Mouse (Mus musculus) ES-E14 (cell line): ENCODE results near the gene Pus7l. TPM values are rescaled to one million over a fixed set of nuclear protein-coding genes. Genes with fewer than 3 reads are reported as not detected.
A peak's percentile ranks its signal among the peaks of the same experiment; 100 is the strongest.

Source experiments
- DNase-seq: peaks from one replicate; pipeline ENCODE4 v3.0.0-alpha.2; 2013; ENCODE audit warnings: low read depth, low spot score
- H3K27ac ChIP-seq: 2 replicates; pipeline ENCODE4 v1.5.1; 2012; ENCODE audit warnings: low read depth, mild to moderate bottlenecking, low read length, moderate library complexity, mixed read lengths; ENCODE audit not compliant: poor library complexity, insufficient read depth, severe bottlenecking
- H3K36me3 ChIP-seq: 2 replicates; pipeline ENCODE4 v1.6.1; 2012; ENCODE audit warnings: mild to moderate bottlenecking, low read length, moderate library complexity, mixed read lengths; ENCODE audit not compliant: control insufficient read depth, poor library complexity, insufficient read depth, severe bottlenecking
- H3K4me1 ChIP-seq, 2 experiments: fragments of 150-350 bp in 1 of 2; sonication (generic) in 1 of 2; 2 replicates each; pipeline ENCODE4 v1.6.1; 2012; ENCODE audit warnings: low read length in 2 of 2, mild to moderate bottlenecking in 1 of 2, mixed read lengths in 1 of 2; ENCODE audit not compliant: control insufficient read depth in 2 of 2, insufficient read depth in 2 of 2, poor library complexity in 1 of 2
- H3K4me3 ChIP-seq, 2 experiments: fragments of 150-350 bp in 1 of 2; sonication (generic) in 1 of 2; 2 replicates each; pipeline ENCODE4 v1.5.1; 2012; ENCODE audit warnings: low read length in 2 of 2, low read depth in 1 of 2, mild to moderate bottlenecking in 1 of 2, mixed read lengths in 1 of 2; ENCODE audit not compliant: insufficient read depth in 1 of 2, poor library complexity in 1 of 2, severe bottlenecking in 1 of 2
- H3K9ac ChIP-seq: 2 replicates; pipeline ENCODE4 v1.6.1; 2012; ENCODE audit warnings: low read depth, mild to moderate bottlenecking, low read length, mixed read lengths; ENCODE audit not compliant: poor library complexity, insufficient read depth, severe bottlenecking
- H3K9me3 ChIP-seq: fragments of 150-350 bp; sonication (generic); 2 replicates; pipeline ENCODE4 v1.6.1; 2012; ENCODE audit warnings: low read depth, mild to moderate bottlenecking, low read length; ENCODE audit not compliant: control insufficient read depth, insufficient read depth
- CHD2 ChIP-seq: IDR thresholded peaks from 2 replicates; pipeline ENCODE4 v1.6.1; 2014; ENCODE audit warnings: mild to moderate bottlenecking, low read depth, low read length, inconsistent platforms
- HCFC1 ChIP-seq: IDR thresholded peaks from 2 replicates; pipeline ENCODE4 v1.6.1; 2012; ENCODE audit warnings: low read length, inconsistent platforms, borderline replicate concordance; ENCODE audit not compliant: insufficient read depth
- MAFK ChIP-seq: IDR thresholded peaks from 2 replicates; pipeline ENCODE4 v1.6.1; 2014; ENCODE audit warnings: mild to moderate bottlenecking, low read depth, low read length, inconsistent platforms; ENCODE audit not compliant: insufficient read depth
- ZC3H11A ChIP-seq: IDR thresholded peaks from 2 replicates; pipeline ENCODE4 v1.6.1; 2012; ENCODE audit warnings: low read depth, mild to moderate bottlenecking, inconsistent platforms, low read length, borderline replicate concordance
- ZNF384 ChIP-seq: IDR thresholded peaks from 2 replicates; pipeline ENCODE4 v1.6.1; 2012; ENCODE audit warnings: low read depth, low read length, inconsistent platforms
- in situ Hi-C, 2 experiments: fragments of 600-800 bp; cut with MboI; formaldehyde crosslinking; loops; one replicate each; pipeline ENCODE4 v1.15.1; 2025; ENCODE audit warnings: low sequenced_read_pairs in 2 of 2, inconsistent platforms in 1 of 2; ENCODE audit not compliant: unreplicated experiment in 2 of 2
- total RNA-seq: library from RNA; depleted of rRNA; stranded (reverse); fragments of 300-350 nt; gene quantifications from 2 replicates; pipeline ENCODE4 v1.2.3, GENCODE M21; 2012; rRNA removed

Gene Pus7l
- 4.1 and 6.6 TPM in 2 replicates for total RNA-seq

GRCm38 (mm10) chr15:94543409-94544051 lies at the start of gene Pus7l, which contains the start of gene Irak4:
Gene Pus7l, minus strand, starts transcription at chr15:94543547.
Gene Irak4, plus strand, starts transcription at chr15:94543643.
- Histone ChIP-seq H3K36me3 (no peaks in the 10 kb centered on the region), H3K9ac (peak within 1 kb of the TSS; percentile 69), H3K4me3 (peak within 1 kb of the TSS; percentile 75 to 91), H3K4me1 (no peaks in the 10 kb centered on the region), H3K9me3 (no peaks in the 10 kb centered on the region), H3K27ac (no peak within 1 kb of the TSS; the same call in 1 of the 2 replicates)
- TF ChIP-seq MAFK (no peak), ZNF384 (no peak), CHD2 (no peak), ZC3H11A (no peak), HCFC1 (no peak)
- DNase-seq, result peak; percentile 93
- in situ Hi-C loops, result no loop called here

- H3K9ac ChIP-seq, result no peak overlapping the region
Measured at GRCm38 (mm10) chr15:94591356-94591755, 48.0 kb upstream of the Pus7l start.

GRCm38 (mm10) chr15:94590083-94590482 lies 46.7 kb upstream of the Pus7l start:
- Histone ChIP-seq H3K9ac (no peak overlapping the region), H3K27ac (no peak overlapping the region), H3K9me3 (no peaks in the 10 kb centered on the region), H3K36me3 (peaks cover 3% of the 10 kb centered on the region), H3K4me1 (peaks cover 3% of the 10 kb centered on the region in 2 experiments; a peak in 2 of 4 replicates), H3K4me3 (0 out of 4 replicates have a peak overlapping the region, but pooled peaks of 1 of the 2 experiments have one; percentile 43)
- no peak for DNase-seq
- no peak for TF ChIP-seq ZC3H11A
- no peak for TF ChIP-seq HCFC1
- TF ChIP-seq CHD2, result no peak
- no peak for TF ChIP-seq MAFK
- TF ChIP-seq ZNF384, result no peak
- in situ Hi-C loops, result no loop called here

More at GRCm38 (mm10) chr15:94591356-94591755, 48.0 kb upstream of the Pus7l start:
- no peak for TF ChIP-seq ZNF384
- DNase-seq, result no peak
- no peak overlapping the region for H3K4me3 ChIP-seq
- H3K36me3 ChIP-seq, result peaks cover 3% of the 10 kb centered on the region; the same call in 1 of the 2 replicates
- H3K9me3 ChIP-seq, result no peaks in the 10 kb centered on the region
- H3K27ac ChIP-seq, result no peak overlapping the region
- H3K4me1 ChIP-seq, result peaks cover 2 to 3% of the 10 kb centered on the region in 2 experiments; a peak in 2 of 4 replicates
- in situ Hi-C loops, result no loop called here

- H3K4me1 ChIP-seq, result peaks cover 3% of the 10 kb centered on the region in 2 experiments; a peak in 2 of 4 replicates
- peak; percentile 94 for DNase-seq
- no peaks in the 10 kb centered on the region for H3K9me3 ChIP-seq
- H3K4me3 ChIP-seq, result peak within 1 kb of the TSS; percentile 75 to 100
- in situ Hi-C loops, result no loop called here
- TF ChIP-seq ZNF384 (no peak), HCFC1 (peak; percentile 79; the same call in 1 of the 2 replicates)
- H3K9ac ChIP-seq, result peak within 1 kb of the TSS; percentile 100
- peaks cover 4% of the 10 kb centered on the region for H3K36me3 ChIP-seq
- peak within 1 kb of the TSS; percentile 79 for H3K27ac ChIP-seq
Measured at GRCm38 (mm10) chr15:94589219-94590075, 46.1 kb upstream of the Pus7l start, which contains the start of gene Twf1. Gene Twf1, minus strand, starts transcription at chr15:94589889.
